Mouse (Mus musculus): ENCODE measurements around the gene Timp3. TPM values are rescaled to one million over a fixed set of nuclear protein-coding genes. Genes with fewer than 3 reads are reported as not detected.

Timp3 gene
- polyA plus RNA-seq, 1 experiment: 14.1 TPM

- Histone ChIP-seq H3K27ac (ENCODE audit: insufficient read depth, low read length) (no peak overlapping the region), H3K9me3 (replicated peaks; ENCODE audit: control insufficient read depth, insufficient read depth, low read length, poor library complexity, severe bottlenecking) (no peaks in the 10 kb centered on the region), H3K4me1 (ENCODE audit: control insufficient read depth, insufficient read depth, low read length) (no peaks in the 10 kb centered on the region), H3K9ac (ENCODE audit: low read depth, poor library complexity, severe bottlenecking) (peak overlapping the region; percentile 25), H3K27me3 (ENCODE audit: control insufficient read depth, insufficient read depth, low read length, poor library complexity, severe bottlenecking) (no peaks in the 10 kb centered on the region), H3K36me3 (ENCODE audit: control insufficient read depth, insufficient read depth, low read length, poor library complexity, severe bottlenecking) (no peaks in the 10 kb centered on the region), H3K4me3 (ENCODE audit: low read depth, low read length) (peak overlapping the region; percentile 61)
- no peak for TF ChIP-seq POLR2A (IDR thresholded peaks at IDR 0.05; ENCODE audit: insufficient read depth, low read length)
- no peak for TF ChIP-seq EP300 (IDR thresholded peaks at IDR 0.05; ENCODE audit: insufficient read depth, low read depth, low read length)
- no peak for TF ChIP-seq CTCF (IDR thresholded peaks at IDR 0.05; ENCODE audit: low read depth, low read length)
Observed at GRCm38 (mm10) chr10:86301117-86301490, 932 bp downstream of the Timp3 start.

GRCm38 (mm10) chr10:86301593-86302317 is 1.6 kb downstream of the Timp3 start:
- Histone ChIP-seq H3K9ac (ENCODE audit: low read depth, poor library complexity, severe bottlenecking) (no peak overlapping the region), H3K9me3 (replicated peaks; ENCODE audit: control insufficient read depth, insufficient read depth, low read length, poor library complexity, severe bottlenecking) (no peaks in the 10 kb centered on the region), H3K27ac (ENCODE audit: insufficient read depth, low read length) (no peak overlapping the region), H3K27me3 (ENCODE audit: control insufficient read depth, insufficient read depth, low read length, poor library complexity, severe bottlenecking) (no peaks in the 10 kb centered on the region), H3K36me3 (ENCODE audit: control insufficient read depth, insufficient read depth, low read length, poor library complexity, severe bottlenecking) (no peaks in the 10 kb centered on the region), H3K4me3 (ENCODE audit: low read depth, low read length) (no peak overlapping the region), H3K4me1 (ENCODE audit: control insufficient read depth, insufficient read depth, low read length) (no peaks in the 10 kb centered on the region)
- TF ChIP-seq EP300 (IDR thresholded peaks at IDR 0.05; ENCODE audit: insufficient read depth, low read depth, low read length) (no peak), POLR2A (IDR thresholded peaks at IDR 0.05; ENCODE audit: insufficient read depth, low read length) (no peak), CTCF (IDR thresholded peaks at IDR 0.05; ENCODE audit: low read depth, low read length) (no peak)

- H3K27me3 ChIP-seq (ENCODE audit: control insufficient read depth, insufficient read depth, low read length, poor library complexity, severe bottlenecking): no peaks in the 10 kb centered on the region
- H3K9me3 ChIP-seq (replicated peaks; ENCODE audit: control insufficient read depth, insufficient read depth, low read length, poor library complexity, severe bottlenecking): no peaks in the 10 kb centered on the region
- no peak overlapping the region for H3K9ac ChIP-seq (ENCODE audit: low read depth, poor library complexity, severe bottlenecking)
- H3K4me3 ChIP-seq (ENCODE audit: low read depth, low read length): no peak overlapping the region
- H3K27ac ChIP-seq (ENCODE audit: insufficient read depth, low read length): no peak overlapping the region
- H3K36me3 ChIP-seq (ENCODE audit: control insufficient read depth, insufficient read depth, low read length, poor library complexity, severe bottlenecking): no peaks in the 10 kb centered on the region
- no peak for TF ChIP-seq CTCF (IDR thresholded peaks at IDR 0.05; ENCODE audit: low read depth, low read length)
- no peak for TF ChIP-seq POLR2A (IDR thresholded peaks at IDR 0.05; ENCODE audit: insufficient read depth, low read length)
- TF ChIP-seq EP300 (IDR thresholded peaks at IDR 0.05; ENCODE audit: insufficient read depth, low read depth, low read length): no peak
- H3K4me1 ChIP-seq (ENCODE audit: control insufficient read depth, insufficient read depth, low read length): no peaks in the 10 kb centered on the region
Observed at GRCm38 (mm10) chr10:86302318-86302648, 2.1 kb downstream of the Timp3 start.

- H3K36me3 ChIP-seq (ENCODE audit: control insufficient read depth, insufficient read depth, low read length, poor library complexity, severe bottlenecking): no peaks in the 10 kb centered on the region
- no peaks in the 10 kb centered on the region for H3K27me3 ChIP-seq (ENCODE audit: control insufficient read depth, insufficient read depth, low read length, poor library complexity, severe bottlenecking)
- H3K4me3 ChIP-seq (ENCODE audit: low read depth, low read length): no peak overlapping the region
- H3K4me1 ChIP-seq (ENCODE audit: control insufficient read depth, insufficient read depth, low read length): no peaks in the 10 kb centered on the region
- H3K9ac ChIP-seq (ENCODE audit: low read depth, poor library complexity, severe bottlenecking): no peak overlapping the region
- H3K9me3 ChIP-seq (replicated peaks; ENCODE audit: control insufficient read depth, insufficient read depth, low read length, poor library complexity, severe bottlenecking): no peaks in the 10 kb centered on the region
- no peak overlapping the region for H3K27ac ChIP-seq (ENCODE audit: insufficient read depth, low read length)
- TF ChIP-seq EP300 (IDR thresholded peaks at IDR 0.05; ENCODE audit: insufficient read depth, low read depth, low read length): no peak
- TF ChIP-seq CTCF (IDR thresholded peaks at IDR 0.05; ENCODE audit: low read depth, low read length): peak; percentile 73
Observed at GRCm38 (mm10) chr10:86302761-86303494, 2.8 kb downstream of the Timp3 start.

GRCm38 (mm10) chr10:86303495-86303876 is 3.3 kb downstream of the Timp3 start:
- Histone ChIP-seq H3K27ac (ENCODE audit: insufficient read depth, low read length) (no peak overlapping the region), H3K4me3 (ENCODE audit: low read depth, low read length) (no peak overlapping the region), H3K4me1 (ENCODE audit: control insufficient read depth, insufficient read depth, low read length) (no peaks in the 10 kb centered on the region), H3K27me3 (ENCODE audit: control insufficient read depth, insufficient read depth, low read length, poor library complexity, severe bottlenecking) (no peaks in the 10 kb centered on the region), H3K9ac (ENCODE audit: low read depth, poor library complexity, severe bottlenecking) (no peak overlapping the region), H3K36me3 (ENCODE audit: control insufficient read depth, insufficient read depth, low read length, poor library complexity, severe bottlenecking) (no peaks in the 10 kb centered on the region), H3K9me3 (replicated peaks; ENCODE audit: control insufficient read depth, insufficient read depth, low read length, poor library complexity, severe bottlenecking) (no peaks in the 10 kb centered on the region)
- TF ChIP-seq CTCF (IDR thresholded peaks at IDR 0.05; ENCODE audit: low read depth, low read length): no peak
- TF ChIP-seq EP300 (IDR thresholded peaks at IDR 0.05; ENCODE audit: insufficient read depth, low read depth, low read length): no peak
- TF ChIP-seq POLR2A (IDR thresholded peaks at IDR 0.05; ENCODE audit: insufficient read depth, low read length): no peak

- Histone ChIP-seq H3K27ac (ENCODE audit: insufficient read depth, low read length) (no peak overlapping the region), H3K27me3 (ENCODE audit: control insufficient read depth, insufficient read depth, low read length, poor library complexity, severe bottlenecking) (no peaks in the 10 kb centered on the region), H3K9ac (ENCODE audit: low read depth, poor library complexity, severe bottlenecking) (no peak overlapping the region), H3K4me3 (ENCODE audit: low read depth, low read length) (no peak overlapping the region), H3K9me3 (replicated peaks; ENCODE audit: control insufficient read depth, insufficient read depth, low read length, poor library complexity, severe bottlenecking) (no peaks in the 10 kb centered on the region), H3K4me1 (ENCODE audit: control insufficient read depth, insufficient read depth, low read length) (no peaks in the 10 kb centered on the region), H3K36me3 (ENCODE audit: control insufficient read depth, insufficient read depth, low read length, poor library complexity, severe bottlenecking) (no peaks in the 10 kb centered on the region)
- no peak for TF ChIP-seq EP300 (IDR thresholded peaks at IDR 0.05; ENCODE audit: insufficient read depth, low read depth, low read length)
Observed at GRCm38 (mm10) chr10:86304583-86304982, 4.4 kb downstream of the Timp3 start.

Data from ES-Bruce4 (cell line).